Mouse (Mus musculus): ENCODE results near the gene Gm13691. TPM values are rescaled to one million over a fixed set of nuclear protein-coding genes. Genes with fewer than 3 reads are reported as not detected.
"Not testable (repeated sequence)": the region's sequence is repeated elsewhere in the genome, so short reads cannot be mapped to it uniquely, and the experiment has no call there.

The Gm13691 gene
- polyA plus RNA-seq, 1 experiment = 0.06 TPM

DNA sequence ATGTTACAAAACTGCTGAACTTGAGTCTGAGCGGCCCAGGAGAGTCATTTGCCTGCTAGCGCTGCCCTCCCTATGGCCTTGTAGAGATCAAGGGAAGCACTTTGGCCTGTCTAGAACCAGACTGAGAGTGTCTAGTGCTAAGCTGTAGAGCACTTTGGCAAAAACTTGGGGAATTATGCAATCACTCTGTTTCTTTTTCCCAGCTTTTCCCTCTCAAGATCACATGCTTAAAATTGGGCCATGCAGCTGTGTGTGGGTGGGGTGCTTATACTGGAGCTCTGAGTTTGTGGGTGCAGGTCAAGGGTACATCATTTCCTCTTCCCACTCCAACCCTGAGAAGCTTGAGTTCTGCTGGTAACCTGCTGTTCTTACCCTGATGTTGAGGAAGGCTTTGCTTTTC lies 32.6 kb downstream of the Gm13691 start:
- Histone ChIP-seq H3K36me3 (ENCODE audit: control insufficient read depth, insufficient read depth, low read length) (no peaks in the 10 kb centered on the region), H3K4me3 (ENCODE audit: control insufficient read depth, low read depth, low read length) (no peak overlapping the region), H3K4me1 (ENCODE audit: control insufficient read depth, insufficient read depth, low read length) (no peaks in the 10 kb centered on the region), H3K27me3 (ENCODE audit: control insufficient read depth, insufficient read depth, low read length) (no peaks in the 10 kb centered on the region), H3K27ac (ENCODE audit: control insufficient read depth, insufficient read depth, low read depth, low read length) (no peak overlapping the region)
- TF ChIP-seq POLR2A (IDR thresholded peaks at IDR 0.05; ENCODE audit: control insufficient read depth, low read depth, low read length) (no peak), CTCF (IDR thresholded peaks at IDR 0.05; ENCODE audit: control insufficient read depth, insufficient read depth, insufficient replicate concordance, low read depth, low read length) (no peak)

DNA sequence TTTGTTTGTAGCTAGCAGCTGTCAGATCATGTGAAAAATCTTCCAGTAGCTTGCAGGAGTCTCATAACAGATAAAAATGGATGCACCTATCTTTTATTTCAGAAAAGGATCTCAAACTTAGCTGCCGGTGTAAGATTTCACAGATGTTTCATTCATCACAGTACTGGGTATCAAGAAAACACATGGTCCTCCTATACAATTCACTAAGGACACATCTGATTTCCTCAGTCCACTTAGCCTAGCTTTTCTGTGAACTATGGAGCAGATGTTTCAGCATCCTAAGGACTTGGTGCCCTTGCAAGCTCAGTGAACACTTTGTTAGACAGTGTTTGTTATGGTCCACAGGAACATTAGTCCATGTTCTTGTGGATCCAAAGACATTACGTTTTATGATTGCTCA lies 33.0 kb downstream of the Gm13691 start:
- Histone ChIP-seq H3K4me1 (ENCODE audit: control insufficient read depth, insufficient read depth, low read length) (no peaks in the 10 kb centered on the region), H3K27me3 (ENCODE audit: control insufficient read depth, insufficient read depth, low read length) (no peaks in the 10 kb centered on the region)
- TF ChIP-seq POLR2A (IDR thresholded peaks at IDR 0.05; ENCODE audit: control insufficient read depth, low read depth, low read length) (no peak), CTCF (IDR thresholded peaks at IDR 0.05; ENCODE audit: control insufficient read depth, insufficient read depth, insufficient replicate concordance, low read depth, low read length) (no peak)

DNA sequence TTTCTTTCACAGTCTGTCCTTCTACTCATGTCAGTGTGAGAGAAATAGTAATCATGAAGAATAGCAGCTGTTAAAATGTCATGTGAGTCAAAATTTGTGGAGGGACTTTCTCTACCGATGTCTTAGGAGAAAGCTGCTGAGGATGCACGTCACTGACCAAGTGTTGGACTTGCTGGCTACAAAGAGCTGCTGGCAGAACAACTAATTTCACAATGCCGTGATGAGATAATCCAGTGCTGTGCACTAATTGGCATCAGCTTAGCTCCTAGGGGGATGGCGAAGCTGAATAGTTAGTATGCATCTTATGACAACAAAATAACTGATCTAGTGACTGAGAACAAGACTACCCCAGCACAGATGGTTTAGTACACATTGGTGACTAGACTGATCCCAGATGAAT lies 34.9 kb downstream of the Gm13691 start:
- TF ChIP-seq CTCF (IDR thresholded peaks at IDR 0.05; ENCODE audit: control insufficient read depth, insufficient read depth, insufficient replicate concordance, low read depth, low read length) (no peak), POLR2A (IDR thresholded peaks at IDR 0.05; ENCODE audit: control insufficient read depth, low read depth, low read length) (no peak)
- no peaks in the 10 kb centered on the region for H3K4me1 ChIP-seq (ENCODE audit: control insufficient read depth, insufficient read depth, low read length)
- H3K36me3 ChIP-seq (ENCODE audit: control insufficient read depth, insufficient read depth, low read length) = no peaks in the 10 kb centered on the region
- no peaks in the 10 kb centered on the region for H3K27me3 ChIP-seq (ENCODE audit: control insufficient read depth, insufficient read depth, low read length)
- H3K4me3 ChIP-seq (ENCODE audit: control insufficient read depth, low read depth, low read length) = no peak overlapping the region
- H3K27ac ChIP-seq (ENCODE audit: control insufficient read depth, insufficient read depth, low read depth, low read length) = no peak overlapping the region

More for the DNA sequence above, 33.0 kb downstream of the Gm13691 start:
- no peak overlapping the region for H3K4me3 ChIP-seq (ENCODE audit: control insufficient read depth, low read depth, low read length)
- H3K36me3 ChIP-seq (ENCODE audit: control insufficient read depth, insufficient read depth, low read length) = no peaks in the 10 kb centered on the region
- H3K27ac ChIP-seq (ENCODE audit: control insufficient read depth, insufficient read depth, low read depth, low read length) = no peak overlapping the region

DNA sequence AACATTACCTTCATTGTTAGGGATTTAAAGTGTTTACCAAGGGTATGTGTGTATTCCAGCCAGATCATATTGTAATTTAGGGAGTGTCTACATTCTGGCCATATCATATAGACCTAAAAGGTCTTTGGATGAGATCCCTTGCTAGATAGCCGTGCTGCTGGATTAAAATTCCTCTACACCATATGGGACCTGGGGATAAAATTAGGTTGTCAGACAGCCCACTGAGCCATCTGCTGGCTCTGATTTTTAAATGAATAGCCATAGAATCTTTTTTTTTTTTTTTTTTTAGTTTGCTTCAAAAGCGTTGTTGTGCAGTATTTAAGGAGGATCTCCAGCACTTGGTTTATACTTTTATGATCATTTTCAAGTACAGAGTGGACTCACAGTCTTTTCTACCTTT lies 42.2 kb downstream of the Gm13691 start:
- no peaks in the 10 kb centered on the region for H3K4me1 ChIP-seq (ENCODE audit: control insufficient read depth, insufficient read depth, low read length)
- no peaks in the 10 kb centered on the region for H3K27me3 ChIP-seq (ENCODE audit: control insufficient read depth, insufficient read depth, low read length)
- TF ChIP-seq CTCF (IDR thresholded peaks at IDR 0.05; ENCODE audit: control insufficient read depth, insufficient read depth, insufficient replicate concordance, low read depth, low read length) (no peak), POLR2A (IDR thresholded peaks at IDR 0.05; ENCODE audit: control insufficient read depth, low read depth, low read length) (no peak)
- no peaks in the 10 kb centered on the region for H3K36me3 ChIP-seq (ENCODE audit: control insufficient read depth, insufficient read depth, low read length)
- no peak overlapping the region for H3K4me3 ChIP-seq (ENCODE audit: control insufficient read depth, low read depth, low read length)
- H3K27ac ChIP-seq (ENCODE audit: control insufficient read depth, insufficient read depth, low read depth, low read length) = no peak overlapping the region

DNA sequence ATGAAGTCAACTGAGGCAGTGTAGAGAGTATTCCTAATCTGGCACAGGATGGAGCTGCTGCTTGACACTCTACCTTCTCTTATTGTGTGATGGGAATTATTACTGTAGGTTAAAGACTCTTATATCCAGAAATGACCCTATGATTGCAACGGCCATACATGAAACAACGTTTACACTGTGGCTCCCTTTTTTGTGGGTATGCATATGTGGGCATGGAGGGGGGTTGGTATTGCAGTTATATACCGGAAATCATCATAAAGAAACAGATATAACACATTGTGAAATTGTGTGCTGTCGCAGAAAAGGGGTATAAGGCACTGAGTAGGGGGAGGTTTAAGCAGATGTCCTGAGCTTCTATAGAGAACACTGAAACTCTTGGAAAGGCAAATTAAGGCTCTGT lies 45.6 kb downstream of the Gm13691 start:
- Histone ChIP-seq H3K4me1 (ENCODE audit: control insufficient read depth, insufficient read depth, low read length) (no peaks in the 10 kb centered on the region), H3K27me3 (ENCODE audit: control insufficient read depth, insufficient read depth, low read length) (no peaks in the 10 kb centered on the region), H3K27ac (ENCODE audit: control insufficient read depth, insufficient read depth, low read depth, low read length) (no peak overlapping the region), H3K36me3 (ENCODE audit: control insufficient read depth, insufficient read depth, low read length) (no peaks in the 10 kb centered on the region), H3K4me3 (ENCODE audit: control insufficient read depth, low read depth, low read length) (no peak overlapping the region)
- TF ChIP-seq CTCF (IDR thresholded peaks at IDR 0.05; ENCODE audit: control insufficient read depth, insufficient read depth, insufficient replicate concordance, low read depth, low read length) (no peak), POLR2A (IDR thresholded peaks at IDR 0.05; ENCODE audit: control insufficient read depth, low read depth, low read length) (no peak)

DNA sequence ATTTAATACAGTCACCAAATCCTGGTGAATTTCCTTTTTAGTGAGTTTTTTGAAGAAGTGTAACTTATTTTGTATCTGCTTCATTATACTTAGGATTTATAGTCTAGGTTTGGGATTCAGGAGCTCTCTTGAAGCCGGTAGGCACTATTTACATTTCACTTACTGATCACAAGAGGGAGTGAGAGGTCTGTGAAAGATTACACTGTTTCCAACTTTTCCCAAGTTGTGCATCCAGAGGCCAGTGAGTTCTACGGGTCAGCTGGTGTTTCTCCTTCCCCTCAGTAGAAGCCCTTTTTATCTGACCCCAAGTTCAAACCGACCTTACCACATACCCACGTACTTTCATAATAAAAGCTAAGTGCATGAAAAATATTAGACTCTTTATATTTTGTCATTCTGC lies 47.0 kb downstream of the Gm13691 start:
- TF ChIP-seq CTCF (IDR thresholded peaks at IDR 0.05; ENCODE audit: control insufficient read depth, insufficient read depth, insufficient replicate concordance, low read depth, low read length) (no peak), POLR2A (IDR thresholded peaks at IDR 0.05; ENCODE audit: control insufficient read depth, low read depth, low read length) (no peak)
- no peak overlapping the region for H3K4me3 ChIP-seq (ENCODE audit: control insufficient read depth, low read depth, low read length)
- no peaks in the 10 kb centered on the region for H3K4me1 ChIP-seq (ENCODE audit: control insufficient read depth, insufficient read depth, low read length)
- H3K27me3 ChIP-seq (ENCODE audit: control insufficient read depth, insufficient read depth, low read length) = no peaks in the 10 kb centered on the region
- H3K27ac ChIP-seq (ENCODE audit: control insufficient read depth, insufficient read depth, low read depth, low read length) = no peak overlapping the region
- no peaks in the 10 kb centered on the region for H3K36me3 ChIP-seq (ENCODE audit: control insufficient read depth, insufficient read depth, low read length)

DNA sequence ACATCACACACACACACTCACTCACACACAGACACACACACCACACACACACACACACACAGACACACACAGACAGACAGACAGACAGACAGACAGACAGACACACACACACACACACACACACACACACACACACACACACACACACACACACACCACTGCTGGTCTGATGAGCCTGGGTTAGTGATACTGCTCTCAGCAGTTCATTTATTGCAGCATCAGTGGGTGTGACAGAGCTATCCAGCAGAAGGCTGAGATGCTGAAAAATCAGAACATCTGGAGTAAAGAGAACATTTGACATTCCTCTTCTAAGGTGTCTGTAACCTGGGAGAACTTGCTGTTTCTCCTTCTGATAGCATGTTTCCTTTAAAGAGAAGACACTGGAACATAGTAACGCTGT lies 47.6 kb downstream of the Gm13691 start:
- H3K4me3 ChIP-seq (ENCODE audit: control insufficient read depth, low read depth, low read length); H3K4me1 ChIP-seq (ENCODE audit: control insufficient read depth, insufficient read depth, low read length); H3K36me3 ChIP-seq (ENCODE audit: control insufficient read depth, insufficient read depth, low read length); H3K27me3 ChIP-seq (ENCODE audit: control insufficient read depth, insufficient read depth, low read length); H3K27ac ChIP-seq (ENCODE audit: control insufficient read depth, insufficient read depth, low read depth, low read length): not testable (repeated sequence)

DNA sequence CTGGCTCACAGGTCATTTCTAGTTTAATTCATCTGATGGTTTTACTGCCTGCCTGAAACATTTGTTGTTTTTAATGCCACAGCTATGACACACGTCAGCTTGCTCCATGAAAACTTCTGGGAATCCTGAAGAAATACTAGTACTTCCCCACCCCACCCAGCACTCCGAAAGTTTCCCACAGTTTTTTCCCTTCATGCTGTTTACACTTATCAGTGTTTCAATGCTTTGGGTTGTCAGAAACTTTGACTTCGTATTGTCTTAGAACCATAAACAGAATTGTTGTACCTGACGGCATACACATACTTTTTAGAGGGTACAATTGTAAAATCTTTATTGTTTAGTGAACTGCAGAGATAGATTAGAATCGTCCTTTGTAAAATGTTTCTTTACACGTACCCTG lies 48.9 kb downstream of the Gm13691 start:
- Histone ChIP-seq H3K27me3 (ENCODE audit: control insufficient read depth, insufficient read depth, low read length) (no peaks in the 10 kb centered on the region), H3K27ac (ENCODE audit: control insufficient read depth, insufficient read depth, low read depth, low read length) (no peak overlapping the region), H3K4me3 (ENCODE audit: control insufficient read depth, low read depth, low read length) (no peak overlapping the region), H3K36me3 (ENCODE audit: control insufficient read depth, insufficient read depth, low read length) (no peaks in the 10 kb centered on the region), H3K4me1 (ENCODE audit: control insufficient read depth, insufficient read depth, low read length) (no peaks in the 10 kb centered on the region)
- TF ChIP-seq POLR2A (IDR thresholded peaks at IDR 0.05; ENCODE audit: control insufficient read depth, low read depth, low read length) (no peak), CTCF (IDR thresholded peaks at IDR 0.05; ENCODE audit: control insufficient read depth, insufficient read depth, insufficient replicate concordance, low read depth, low read length) (no peak)

Other genes starting within 250 kb of the Gm13691 start
- 0.10 and 0.11 TPM in 2 replicates for gene Fam171b, start 177.9 kb upstream of the Gm13691 start, polyA plus RNA-seq (2012; rRNA removed)
- gene Zswim2, start 49.3 kb upstream of the Gm13691 start, polyA plus RNA-seq (2012; rRNA removed) = 50.4 and 63.8 TPM in 2 replicates
- 0.06 and 0.07 TPM in 2 replicates for gene Gm13698, start 34.9 kb upstream of the Gm13691 start, polyA plus RNA-seq (2012; rRNA removed)
- 0.06 and 0.07 TPM in 2 replicates for gene Gm13693, start 29.1 kb upstream of the Gm13691 start, polyA plus RNA-seq (2012; rRNA removed)
- gene Gm13695, start 23.2 kb upstream of the Gm13691 start, polyA plus RNA-seq (2012; rRNA removed) = 0.06 and 0.07 TPM in 2 replicates
- gene Gm13696, start 17.4 kb upstream of the Gm13691 start, polyA plus RNA-seq (2012; rRNA removed) = 0.06 and 0.07 TPM in 2 replicates
- gene Gm13694, start 11.6 kb upstream of the Gm13691 start, polyA plus RNA-seq (2012; rRNA removed) = 0.06 and 0.07 TPM in 2 replicates
- 0.06 and 0.07 TPM in 2 replicates for gene Gm13697, start 5.8 kb upstream of the Gm13691 start, polyA plus RNA-seq (2012; rRNA removed)